8 mouse cellular contexts compared by ENCODE assay signal in the genomic region with DNA sequence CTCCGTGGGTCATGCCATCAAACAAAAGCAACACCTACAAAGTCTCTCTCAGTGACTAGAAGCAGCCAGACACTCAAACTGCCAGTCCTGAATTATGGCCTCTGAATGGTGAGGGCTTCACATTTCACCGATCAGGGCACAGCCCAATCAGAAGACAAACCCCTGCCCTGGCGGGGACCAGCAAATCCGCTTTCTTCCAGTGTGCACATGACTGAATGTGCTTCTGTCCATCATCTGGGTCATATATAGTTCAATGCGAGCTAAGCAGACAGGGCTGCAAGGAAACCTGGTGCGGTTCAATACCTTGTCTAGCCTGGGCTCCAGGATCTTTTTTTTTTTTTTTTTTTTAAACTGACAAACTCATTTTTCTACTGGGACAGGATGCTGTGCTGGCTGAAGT.
A peak's percentile ranks its signal among the peaks of the same experiment; 100 is the strongest.
DNase-seq lines count a peak whose midpoint lies in the region; ATAC-seq lines count a peak whose summit lies in the region.

No protein-coding gene starts in this region.

- no peaks in the 10 kb centered on the region for H3K36me3 ChIP-seq in intestine, embryonic 15.5 days
- H3K36me3 ChIP-seq in limb, embryonic 15.5 days: no peaks in the 10 kb centered on the region
- H3K36me3 ChIP-seq in midbrain, embryonic 15.5 days (replicated peaks): no peaks in the 10 kb centered on the region

- H3K4me2 ChIP-seq in intestine, embryonic 15.5 days (replicated peaks): peak overlapping the region; percentile 70
- peak overlapping the region; percentile 59 for H3K4me2 ChIP-seq in limb, embryonic 15.5 days
- H3K4me2 ChIP-seq in midbrain, embryonic 15.5 days: peak overlapping the region; percentile 66

- H3K27me3 ChIP-seq in intestine, embryonic 15.5 days (replicated peaks): no peaks in the 10 kb centered on the region
- no peaks in the 10 kb centered on the region for H3K27me3 ChIP-seq in limb, embryonic 15.5 days
- no peaks in the 10 kb centered on the region for H3K27me3 ChIP-seq in midbrain, embryonic 15.5 days (replicated peaks)

- H3K27ac ChIP-seq in intestine, embryonic 15.5 days: peak overlapping the region; percentile 94
- H3K27ac ChIP-seq in limb, embryonic 15.5 days: peak overlapping the region; percentile 97
- peak overlapping the region; percentile 95 for H3K27ac ChIP-seq in midbrain, embryonic 15.5 days

- H3K9ac ChIP-seq in intestine, embryonic 15.5 days: peak overlapping the region; percentile 40
- peak overlapping the region; percentile 47; the same call in 1 of the 2 replicates for H3K9ac ChIP-seq in limb, embryonic 15.5 days
- peak overlapping the region; percentile 62 for H3K9ac ChIP-seq in midbrain, embryonic 15.5 days

- peak; percentile 4 to 19 for DNase-seq in urinary bladder, adult 18-20 months (ENCODE audit: low spot score in 2 of 2)
- DNase-seq in urinary bladder, postnatal 10 days (ENCODE audit: low spot score): no peak
- DNase-seq in embryo, embryonic 10 days (ENCODE audit: low spot score): peak; percentile 94
- peak; percentile 23 to 67 for DNase-seq in gastrocnemius, postnatal 4 days (ENCODE audit: low spot score in 2 of 2)
- peak; percentile 49 to 70 for DNase-seq in spleen, postnatal 4 days (ENCODE audit: low spot score in 2 of 2)

- H3K4me1 ChIP-seq in intestine, embryonic 15.5 days (replicated peaks): no peaks in the 10 kb centered on the region
- peaks cover 4% of the 10 kb centered on the region; the same call in 1 of the 2 replicates for H3K4me1 ChIP-seq in limb, embryonic 15.5 days
- H3K4me1 ChIP-seq in midbrain, embryonic 15.5 days: peaks cover 23% of the 10 kb centered on the region

- ATAC-seq in intestine, embryonic 15.5 days: peak; percentile 89
- ATAC-seq in limb, embryonic 15.5 days (ENCODE audit: insufficient number of reproducible peaks, low FRiP score, low TSS enrichment, low read depth): peak; percentile 95
- peak; percentile 92 for ATAC-seq in midbrain, embryonic 15.5 days (replicated peaks)

- H3K4me3 ChIP-seq in intestine, embryonic 15.5 days (replicated peaks): peak overlapping the region; percentile 55
- H3K4me3 ChIP-seq in limb, embryonic 15.5 days: peak overlapping the region; percentile 60
- H3K4me3 ChIP-seq in midbrain, embryonic 15.5 days: peak overlapping the region; percentile 54

- WGBS in intestine, embryonic 15.5 days: 15% methylated on average over 6 of the region's 6 CpGs
- WGBS in limb, embryonic 15.5 days: 4% methylated on average over 6 of the region's 6 CpGs
- 4% methylated on average over 6 of the region's 6 CpGs for WGBS in midbrain, embryonic 15.5 days

- no peaks in the 10 kb centered on the region for H3K9me3 ChIP-seq in intestine, embryonic 15.5 days
- H3K9me3 ChIP-seq in limb, embryonic 15.5 days: no peaks in the 10 kb centered on the region
- no peaks in the 10 kb centered on the region for H3K9me3 ChIP-seq in midbrain, embryonic 15.5 days
